Mouse (Mus musculus): Measurements from ENCODE around the gene Gm9602. TPM values are rescaled to one million over a fixed set of nuclear protein-coding genes. Genes with fewer than 3 reads are reported as not detected.
"Not testable (repeated sequence)": the region's sequence is repeated elsewhere in the genome, so short reads cannot be mapped to it uniquely, and the experiment has no call there.

Gm9602 gene
- polyA plus RNA-seq (2012; rRNA removed) = not detected in 2 replicates

- H3K27ac ChIP-seq (ENCODE audit: control insufficient read depth, insufficient read depth, low read length); H3K27me3 ChIP-seq (ENCODE audit: control insufficient read depth, insufficient read depth, low read length); H3K36me3 ChIP-seq (ENCODE audit: control insufficient read depth, insufficient read depth, low read length); DNase-seq; H3K4me3 ChIP-seq (ENCODE audit: control insufficient read depth, insufficient read depth, low read length); H3K4me1 ChIP-seq (replicated peaks; ENCODE audit: control insufficient read depth, insufficient read depth, low read length): not testable (repeated sequence)
- WGBS = 75% methylated on average over 1 of the region's 2 CpGs
These were observed at the start of gene Gm9602 for GRCm38 (mm10) chr14:4776037-4776436. Gene Gm9602, plus strand, starts transcription at chr14:4776337.

- DNase-seq = peak; percentile 4
- 82% methylated on average over 6 of the region's 6 CpGs for WGBS
- H3K4me1 ChIP-seq (replicated peaks; ENCODE audit: control insufficient read depth, insufficient read depth, low read length) = not testable (repeated sequence)
These were observed 30.3 kb downstream of the Gm9602 start for GRCm38 (mm10) chr14:4806421-4806820.

DNA sequence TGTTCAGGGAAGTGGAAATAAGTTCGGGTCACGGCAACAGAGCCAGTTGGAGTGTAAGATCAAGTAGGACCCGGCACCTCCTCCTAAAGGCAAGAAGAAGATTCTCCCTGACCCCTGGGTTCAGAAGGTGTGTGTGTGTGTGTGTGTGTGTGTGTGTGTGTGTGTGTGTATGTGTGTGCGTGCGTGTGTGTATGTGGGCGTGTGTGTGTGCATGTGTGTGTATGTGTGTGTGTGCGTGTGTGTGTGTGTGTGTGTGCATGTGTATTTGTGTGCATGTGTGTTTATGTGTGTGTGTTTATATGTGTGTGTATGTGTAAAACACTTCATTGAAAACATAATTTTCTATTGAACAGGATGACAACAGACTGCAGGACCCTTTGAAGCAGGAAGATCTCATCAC is 45.8 kb downstream of the Gm9602 start:
- not testable (repeated sequence) for H3K4me3 ChIP-seq (ENCODE audit: control insufficient read depth, insufficient read depth, low read length); H3K27ac ChIP-seq (ENCODE audit: control insufficient read depth, insufficient read depth, low read length); H3K27me3 ChIP-seq (ENCODE audit: control insufficient read depth, insufficient read depth, low read length); DNase-seq; H3K4me1 ChIP-seq (replicated peaks; ENCODE audit: control insufficient read depth, insufficient read depth, low read length); H3K36me3 ChIP-seq (ENCODE audit: control insufficient read depth, insufficient read depth, low read length)
- WGBS = 94% methylated on average over 4 of the region's 7 CpGs

More at GRCm38 (mm10) chr14:4806421-4806820, 30.3 kb downstream of the Gm9602 start:
- H3K36me3 ChIP-seq (ENCODE audit: control insufficient read depth, insufficient read depth, low read length); H3K4me3 ChIP-seq (ENCODE audit: control insufficient read depth, insufficient read depth, low read length); H3K27me3 ChIP-seq (ENCODE audit: control insufficient read depth, insufficient read depth, low read length); H3K27ac ChIP-seq (ENCODE audit: control insufficient read depth, insufficient read depth, low read length): not testable (repeated sequence)

Other genes starting within 250 kb of the Gm9602 start
- not detected in 2 replicates for gene Gm3047, start 220.9 kb upstream of the Gm9602 start, polyA plus RNA-seq (2012; rRNA removed)
- not detected in 2 replicates for gene Gm8159, start 144.0 kb upstream of the Gm9602 start, polyA plus RNA-seq (2012; rRNA removed)
- gene Gm3239, start 112.1 kb upstream of the Gm9602 start, polyA plus RNA-seq (2012; rRNA removed) = not detected in 2 replicates
- gene Gm7876, start 67.1 kb upstream of the Gm9602 start, polyA plus RNA-seq (2012; rRNA removed) = not detected in 2 replicates
- 0.07 TPM in 1 of 2 replicates, not detected in the other for gene Gm3252, start 49.6 kb upstream of the Gm9602 start, polyA plus RNA-seq (2012; rRNA removed)
- gene Gm3269, start 61.8 kb downstream of the Gm9602 start, polyA plus RNA-seq (2012; rRNA removed) = not detected in 2 replicates
- not detected in 2 replicates for gene Gm3264, start 79.2 kb downstream of the Gm9602 start, polyA plus RNA-seq (2012; rRNA removed)
- gene Gm3278, start 116.1 kb downstream of the Gm9602 start, polyA plus RNA-seq (2012; rRNA removed) = not detected in 2 replicates
- not detected in 2 replicates for gene Gm8297, start 207.6 kb downstream of the Gm9602 start, polyA plus RNA-seq (2012; rRNA removed)
- not detected in 2 replicates for gene Gm3298, start 239.6 kb downstream of the Gm9602 start, polyA plus RNA-seq (2012; rRNA removed)

Data from thymus, adult 2 months (tissue).